Mouse (Mus musculus) gastrocnemius, adult 18-20 months (tissue): ENCODE data around the gene Zfp770. TPM values are rescaled to one million over a fixed set of nuclear protein-coding genes. Genes with fewer than 3 reads are reported as not detected.
A peak's percentile ranks its signal among the peaks of the same experiment; 100 is the strongest.
"Not testable (repeated sequence)": the region's sequence is repeated elsewhere in the genome, so short reads cannot be mapped to it uniquely, and the experiment has no call there.

Experiments used
- DNase-seq: peaks from one replicate; pipeline ENCODE4 v3.0.0; 2021; ENCODE audit warnings: low spot score
- long read RNA-seq, 2 experiments: library from polyadenylated mRNA; stranded (forward); transcript quantifications; one replicate each; pipeline ENCODE4 v2.0.0; 2021
- total RNA-seq, 2 experiments: library from RNA; stranded (reverse); gene quantifications; 2 replicates each; pipeline ENCODE4 v1.2.3; 2021

Zfp770 gene
- total RNA-seq = 10 to 100 TPM; 18.4 to 24.4 TPM
- long read RNA-seq, experiment 1, full-length matches to known transcripts = 5 of 7 reads
- long read RNA-seq, experiment 1, partial matches to known transcripts = 0 of 7 reads
- long read RNA-seq, experiment 1, other reads (novel, unspliced or antisense) = 2 of 7 reads
- long read RNA-seq, experiment 2, partial matches to known transcripts = 0 of 5 reads
- long read RNA-seq, experiment 2, other reads (novel, unspliced or antisense) = 5 of 5 reads

- DNase-seq = peak; percentile 73
Measured at GRCm38 (mm10) chr2:114200932-114201559, at the start of gene Zfp770. Gene Zfp770 (minus strand): TSS chr2:114201469.

DNA sequence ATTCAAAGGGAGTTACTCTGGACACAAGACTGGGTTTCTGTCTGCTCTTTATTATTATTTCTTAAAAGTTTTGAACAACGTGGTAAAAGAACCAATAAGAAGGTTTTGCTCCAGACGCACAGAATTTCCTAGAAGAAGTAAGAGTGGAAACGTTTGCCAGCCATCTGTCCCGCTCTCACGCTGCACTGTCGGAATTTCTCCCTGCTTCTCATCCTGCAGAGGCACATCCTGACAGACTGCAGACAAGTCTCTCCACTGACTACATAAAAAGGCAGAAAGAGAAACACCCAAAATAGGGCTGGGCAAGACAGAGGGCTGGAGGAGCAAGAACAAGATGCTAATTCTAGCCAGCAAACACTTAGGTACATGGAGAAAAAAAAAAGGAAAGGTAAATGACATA, 48.2 kb upstream of the Zfp770 start:
- no peak for DNase-seq

GRCm38 (mm10) chr2:114237639-114238038, 36.4 kb upstream of the Zfp770 start:
- no peak for DNase-seq

DNA sequence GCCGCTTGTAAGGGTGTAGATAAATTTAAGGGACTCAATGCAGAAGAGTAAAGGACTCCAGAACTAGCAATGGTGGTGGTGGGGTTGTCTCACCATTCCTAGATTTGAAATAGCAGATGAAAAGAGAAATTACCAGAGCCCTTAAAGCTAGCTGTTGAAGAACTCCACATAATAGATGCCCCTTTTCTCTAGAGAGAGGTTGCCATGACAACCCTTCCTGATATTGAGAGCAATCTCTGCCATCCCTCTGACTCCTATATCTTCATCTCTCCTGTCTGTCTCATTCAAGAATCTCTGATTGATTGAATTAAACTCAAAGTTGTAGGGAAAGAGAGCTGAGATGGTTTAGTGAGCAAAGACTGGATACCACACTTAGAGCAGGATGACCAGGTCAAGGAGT, 35.3 kb upstream of the Zfp770 start:
- DNase-seq = no peak

GRCm38 (mm10) chr2:114235584-114235983, 34.3 kb upstream of the Zfp770 start:
- DNase-seq = no peak

GRCm38 (mm10) chr2:114231248-114231647, 30.0 kb upstream of the Zfp770 start:
- DNase-seq = no peak

DNA sequence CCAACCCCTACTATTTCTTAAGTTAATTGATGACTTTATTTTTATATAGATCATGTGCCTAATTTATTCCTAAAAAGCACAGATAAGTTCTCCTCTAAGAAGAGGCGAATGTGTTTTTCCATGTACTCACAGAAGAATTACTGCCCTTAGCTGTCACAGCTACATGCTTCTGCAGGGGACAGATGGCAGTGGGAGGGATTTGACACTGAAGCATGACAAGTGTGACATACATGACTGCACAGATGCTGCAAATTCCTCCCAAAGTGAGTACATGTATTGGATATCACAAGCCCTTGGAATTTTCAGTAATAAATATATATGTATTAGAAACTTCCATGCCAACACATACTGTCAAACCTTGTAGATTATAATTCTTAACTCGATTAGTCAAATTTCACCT, 27.4 kb upstream of the Zfp770 start:
- no peak for DNase-seq

DNA sequence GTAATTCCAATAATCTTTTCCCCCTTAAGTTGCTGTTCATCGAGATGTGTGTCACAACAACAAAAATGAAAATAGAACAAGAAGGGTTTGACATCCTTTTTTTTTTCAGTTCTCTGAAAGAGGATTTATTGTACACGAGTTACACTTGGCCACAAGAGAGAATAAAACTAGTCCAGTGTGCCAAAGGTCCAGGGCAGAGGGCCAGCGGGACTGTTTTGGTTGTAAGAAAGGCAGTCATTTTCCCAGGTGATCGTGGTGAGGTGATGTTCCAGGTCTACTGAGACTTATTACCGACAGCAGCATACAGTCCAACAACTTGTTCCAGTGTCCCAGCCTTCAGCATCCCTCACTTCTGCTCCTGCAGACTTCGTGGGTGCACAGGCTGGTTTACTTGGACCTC, 3.8 kb upstream of the Zfp770 start:
- no peak for DNase-seq

DNA sequence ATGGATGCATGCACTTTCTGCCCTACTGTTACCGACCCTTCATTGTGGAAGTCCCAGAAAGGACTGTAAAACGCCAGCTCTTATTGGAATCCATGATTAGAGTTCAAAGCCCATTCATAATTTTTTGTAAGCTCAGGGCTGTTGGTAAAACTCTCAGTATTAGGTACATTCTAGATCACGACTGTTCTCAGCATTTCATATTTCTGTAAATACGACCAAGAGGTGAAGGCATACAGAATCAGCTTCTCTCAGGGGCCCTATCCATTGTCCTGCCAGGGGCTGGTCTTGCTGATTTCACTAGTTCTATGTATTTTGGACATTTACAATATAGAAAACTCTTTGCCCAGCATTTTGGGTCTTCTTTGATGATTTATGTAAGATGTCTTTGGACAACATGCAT, 305 bp upstream of the Zfp770 start:
- no peak for DNase-seq

DNA sequence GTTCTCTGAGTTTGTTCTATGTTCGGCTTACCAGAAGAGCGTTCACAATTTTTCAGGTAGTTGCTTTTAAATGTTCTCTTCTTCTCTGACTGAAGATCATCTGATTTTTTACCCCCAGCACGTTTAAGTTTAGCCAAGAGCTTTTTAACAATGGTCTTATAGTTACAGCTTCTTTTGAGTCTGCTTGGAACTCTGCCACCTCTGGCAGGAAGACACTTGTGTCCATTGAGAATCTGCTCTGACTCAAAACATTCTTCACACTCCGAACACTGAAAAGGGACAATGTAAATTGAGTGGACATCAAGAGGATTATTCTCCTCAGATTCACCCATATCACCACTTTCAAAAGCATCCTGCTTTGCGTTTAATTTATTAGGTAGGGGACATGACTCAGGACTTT, 4.8 kb downstream of the Zfp770 start:
- no peak for DNase-seq

- DNase-seq = not testable (repeated sequence)
Measured at GRCm38 (mm10) chr2:114186924-114187323, 14.3 kb downstream of the Zfp770 start, which contains the start of gene Aqr. Gene Aqr (minus strand): TSS chr2:114187024.

DNA sequence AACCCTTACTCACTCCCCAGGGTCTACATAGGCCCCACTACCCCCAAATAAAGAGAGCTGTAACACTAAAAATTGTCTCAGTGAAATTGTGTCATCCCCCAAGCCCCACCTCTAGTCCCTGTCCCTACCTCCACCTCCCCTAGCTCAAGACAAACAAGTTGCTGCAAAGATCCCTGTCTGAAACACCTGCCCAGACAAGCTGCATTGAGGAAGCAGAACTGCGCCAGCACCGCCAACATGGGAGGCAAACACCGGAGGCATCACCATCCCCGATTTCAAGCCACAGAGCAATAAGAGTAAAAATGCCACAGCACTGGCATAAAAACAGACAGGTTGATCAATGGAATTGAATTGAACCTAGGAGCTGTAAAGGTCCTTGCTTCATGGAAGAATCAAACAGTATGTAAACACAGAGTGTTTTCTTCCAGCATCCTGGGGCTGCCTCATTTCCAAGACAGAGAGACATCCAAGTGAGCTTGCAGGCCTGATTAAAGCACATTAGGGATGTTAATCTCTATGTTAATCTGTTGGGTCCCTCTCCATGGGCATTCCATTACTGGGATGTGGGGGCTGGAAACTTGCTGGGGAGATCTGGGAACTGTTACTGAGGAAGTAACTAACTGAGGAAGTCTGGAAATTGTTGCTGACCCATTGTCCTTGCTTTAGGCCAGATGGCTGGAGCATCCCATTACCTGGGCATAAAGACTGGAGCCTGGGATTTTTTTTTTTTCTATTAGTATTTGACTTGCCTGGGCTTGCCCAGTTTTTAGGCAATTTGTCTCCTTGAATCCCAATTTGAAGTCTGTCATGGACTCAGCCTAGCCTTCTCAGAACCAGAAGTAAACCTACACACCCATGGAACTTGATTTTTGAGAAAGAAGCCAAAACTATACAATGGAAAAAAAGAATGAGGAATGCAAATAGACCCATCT, 23.2 kb downstream of the Zfp770 start:
- no peak for DNase-seq

DNA sequence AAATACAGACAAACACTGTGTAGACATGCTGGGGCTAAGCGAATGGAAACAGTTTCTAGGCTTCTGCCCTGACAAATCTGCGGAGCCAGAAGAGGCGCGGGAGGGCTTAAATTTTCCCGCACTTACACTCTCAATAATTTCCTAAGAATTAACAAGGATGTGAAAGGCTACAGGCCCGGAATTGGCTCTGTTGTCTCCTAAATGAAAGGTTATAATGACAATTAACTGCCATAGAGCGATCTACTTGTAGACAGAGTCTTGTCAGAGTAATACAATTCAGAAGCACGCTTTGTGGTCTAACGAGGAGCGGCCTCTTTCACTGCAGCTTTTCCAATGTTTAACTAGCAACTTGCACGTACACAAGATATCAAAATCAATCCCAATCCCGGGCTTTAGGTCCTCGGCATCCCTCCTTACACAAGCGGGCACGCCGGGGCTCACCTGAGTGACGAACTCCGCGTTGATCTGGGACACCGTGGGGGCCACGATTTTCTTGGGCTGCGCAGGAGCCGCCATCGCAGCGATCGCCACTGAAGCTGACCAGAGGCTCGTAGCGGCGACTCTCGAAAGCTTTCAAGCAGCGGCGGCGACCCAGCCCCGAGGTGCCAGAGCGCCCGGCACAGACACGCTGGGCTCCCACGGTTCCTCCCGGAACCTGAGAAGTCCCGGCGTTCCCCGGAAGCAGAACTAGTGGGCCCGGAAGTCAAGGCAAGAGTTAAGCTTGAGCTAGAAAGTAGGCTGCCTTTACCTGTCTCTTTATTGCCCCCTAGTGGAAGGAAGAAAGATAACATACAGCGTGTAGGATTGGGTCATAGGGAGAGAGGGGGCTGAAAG, 26.4 kb downstream of the Zfp770 start:
- peak; percentile 81 for DNase-seq

- DNase-seq = no peak
Measured at GRCm38 (mm10) chr2:114173248-114173647, 28.0 kb downstream of the Zfp770 start.

DNA sequence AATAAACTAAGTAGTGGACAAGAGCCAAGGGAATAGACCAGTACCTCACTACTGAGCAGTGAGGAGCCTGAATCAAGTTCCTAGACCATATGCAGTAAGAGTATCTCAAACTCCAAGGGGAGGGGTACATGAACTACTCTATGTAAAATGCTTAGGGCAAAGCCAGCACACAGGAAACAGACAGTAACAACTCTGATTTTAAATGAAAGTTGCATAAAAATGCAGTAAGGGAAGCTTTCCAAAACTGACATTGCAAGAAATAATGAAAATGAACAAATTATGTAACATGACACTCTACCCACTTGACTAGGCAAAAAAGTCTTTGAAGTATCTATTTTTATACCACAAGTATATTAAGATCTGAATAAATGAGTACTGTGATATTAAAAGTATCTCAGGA, 33.4 kb downstream of the Zfp770 start:
- DNase-seq = no peak

GRCm38 (mm10) chr2:114161978-114162377, 39.3 kb downstream of the Zfp770 start:
- no peak for DNase-seq

DNA sequence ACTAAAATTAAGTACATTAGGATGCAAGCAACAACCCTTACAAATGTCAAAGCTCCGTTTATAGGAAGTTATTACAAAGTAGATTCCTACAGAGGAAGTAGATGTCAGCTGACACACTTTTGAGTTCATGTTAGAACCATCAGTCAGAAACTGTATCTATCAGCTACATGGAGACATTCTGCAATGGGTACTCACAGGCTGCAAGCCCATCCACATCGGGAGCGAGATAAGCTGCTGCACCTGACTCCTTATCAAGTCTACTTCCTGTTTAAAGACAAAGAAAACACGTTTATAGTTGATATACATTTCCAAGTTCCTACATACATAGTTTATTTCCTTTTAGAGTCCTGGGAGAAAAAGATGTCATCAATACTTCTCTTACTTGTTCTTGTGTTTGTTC, 43.9 kb downstream of the Zfp770 start:
- DNase-seq = no peak

GRCm38 (mm10) chr2:114156639-114157038, 44.6 kb downstream of the Zfp770 start:
- no peak for DNase-seq

GRCm38 (mm10) chr2:114153247-114153646, 48.0 kb downstream of the Zfp770 start:
- DNase-seq = no peak

DNA sequence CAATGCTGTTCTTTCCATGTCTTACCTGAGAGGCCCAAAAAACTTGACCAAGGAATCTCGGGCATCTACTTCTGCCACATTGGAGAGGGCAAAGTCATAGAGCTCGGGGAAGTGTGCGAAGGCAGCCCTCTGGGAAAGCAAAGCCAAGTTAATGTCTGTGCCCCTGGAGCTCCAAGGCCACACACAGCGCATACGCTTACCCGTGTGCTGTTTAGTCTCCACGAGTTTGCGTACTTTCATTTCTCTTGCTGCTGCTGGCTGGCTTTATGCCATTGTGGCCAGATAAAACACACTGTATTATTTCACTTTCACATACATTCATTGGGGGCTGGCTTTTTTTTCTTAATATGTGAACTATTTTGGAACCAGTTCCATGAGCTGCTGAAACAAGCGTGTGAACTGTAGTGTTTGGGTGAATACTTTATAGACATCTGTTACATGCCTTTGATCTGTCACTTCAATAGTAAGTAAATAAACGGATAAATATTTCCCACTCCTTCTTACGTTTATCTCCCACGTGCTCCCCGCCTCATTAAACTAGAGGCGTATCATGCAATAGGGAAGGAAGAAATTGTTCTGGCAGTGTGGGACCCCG, 54.3 kb downstream of the Zfp770 start:
- no peak for DNase-seq

- peak; percentile 14 for DNase-seq
Measured at GRCm38 (mm10) chr2:114145315-114145801, 55.9 kb downstream of the Zfp770 start.
